Mouse (Mus musculus): Measurements from ENCODE around the gene Rptor. TPM values are rescaled to one million over a fixed set of nuclear protein-coding genes. Genes with fewer than 3 reads are reported as not detected.

Rptor gene
- total and polyA plus RNA-seq, 3 experiments, result 33.9 to 34.9 TPM; not detected in 1

DNA sequence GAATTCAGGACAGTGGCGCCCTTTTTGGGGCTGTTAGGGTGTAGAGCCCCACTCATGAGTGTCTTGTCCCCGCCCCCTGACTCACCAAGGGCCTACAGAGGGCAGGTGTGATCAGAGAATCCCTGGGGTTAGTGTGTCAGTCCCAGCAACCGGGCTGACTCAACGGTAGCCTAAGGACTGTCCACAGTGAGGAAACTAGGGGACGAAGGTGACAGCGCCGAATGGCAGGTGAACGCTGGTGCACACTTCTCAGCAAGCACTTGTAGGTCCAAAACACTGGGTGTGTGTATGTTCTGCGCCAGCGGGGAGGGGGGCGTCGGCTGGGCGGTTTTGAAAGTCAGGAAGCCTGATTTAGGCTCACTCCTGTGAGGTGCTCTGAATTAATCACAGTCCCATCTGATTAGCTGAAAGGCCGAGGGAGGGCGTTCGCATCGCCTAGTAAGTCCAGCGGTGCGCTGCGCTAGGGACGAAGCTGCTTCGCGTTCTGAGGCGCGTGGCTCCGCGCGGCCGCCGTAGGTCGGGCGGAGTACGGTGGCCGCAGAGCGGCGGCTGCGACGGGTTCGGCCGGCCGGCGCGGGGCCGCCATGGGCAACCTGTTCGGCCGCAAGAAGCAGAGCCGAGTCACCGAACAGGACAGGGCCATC lies 310.7 kb downstream of the Rptor start, which contains the start of gene Chmp6 (continued):
- TF ChIP-seq UBTF (IDR thresholded peaks at IDR 0.05; ENCODE audit: borderline replicate concordance, insufficient read depth, low read depth, low read length) (no peak), ZMIZ1 (IDR thresholded peaks at IDR 0.05; ENCODE audit: low read depth, low read length) (peak; percentile 52; the same call in 1 of the 2 replicates), ZKSCAN1 (IDR thresholded peaks at IDR 0.05; ENCODE audit: low read depth, low read length) (no peak)

DNA sequence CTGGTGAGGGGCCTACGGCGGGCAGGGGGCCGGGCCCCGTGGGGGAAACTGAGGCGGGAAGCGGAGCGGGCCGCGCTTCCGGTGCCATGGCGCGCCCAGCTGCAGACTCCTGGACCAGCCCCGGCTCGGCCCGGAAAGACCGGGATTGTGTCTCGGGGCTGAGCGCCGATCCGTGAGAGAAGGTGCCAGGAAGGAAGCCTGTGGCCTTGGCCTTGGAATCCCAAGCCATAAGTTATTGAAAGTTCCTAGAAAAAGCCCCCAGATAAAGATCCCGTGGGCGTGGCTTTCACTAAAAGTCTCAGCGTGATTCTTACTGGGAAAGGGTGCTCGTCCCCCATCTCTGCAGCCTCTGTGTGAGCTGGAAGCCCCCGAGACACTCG lies 311.2 kb downstream of the Rptor start:
- Histone ChIP-seq H3K27ac (ENCODE audit: control insufficient read depth, low read depth, low read length) (peak overlapping the region; percentile 42), H3K79me2 (ENCODE audit: control insufficient read depth, insufficient read depth, low read length, poor library complexity) (peaks cover 5% of the 10 kb centered on the region; the same call in 1 of the 2 replicates), H3K27me3 (ENCODE audit: control insufficient read depth in 1 of 2, insufficient read depth in 2 of 2, low read length in 2 of 2) (no peaks in the 10 kb centered on the region), H3K9ac (ENCODE audit: control insufficient read depth, low read depth, low read length, poor library complexity, severe bottlenecking) (peak overlapping the region; percentile 90), H3K4me1 (ENCODE audit: control insufficient read depth in 1 of 2, insufficient read depth in 2 of 2, low read length in 2 of 2) (peaks cover 0 to 22% of the 10 kb centered on the region in 2 experiments; a peak in 3 of 4 replicates), H3K36me3 (ENCODE audit: control insufficient read depth in 1 of 2, insufficient read depth in 2 of 2, low read length in 2 of 2) (no peaks in the 10 kb centered on the region), H3K4me3 (ENCODE audit: control insufficient read depth in 1 of 2, insufficient read depth in 1 of 2, low read depth in 2 of 2, low read length in 2 of 2) (peak overlapping the region; percentile 86 to 89), H3K9me3 (replicated peaks; ENCODE audit: insufficient read depth, low read length) (no peaks in the 10 kb centered on the region)
- DNase-seq (ENCODE audit: low read depth, low spot score), result no peak
- TF ChIP-seq POLR2AphosphoS5 (IDR thresholded peaks at IDR 0.05; ENCODE audit: borderline replicate concordance, low read depth, low read length) (no peak), SIN3A (IDR thresholded peaks at IDR 0.05; ENCODE audit: low read length) (peak; percentile 15), GATA1 (IDR thresholded peaks at IDR 0.05; ENCODE audit: low read depth, low read length) (peak; percentile 52; the same call in 1 of the 2 replicates), MAFK (IDR thresholded peaks at IDR 0.05; ENCODE audit: borderline replicate concordance, low read depth, low read length) (no peak), ZMIZ1 (IDR thresholded peaks at IDR 0.05; ENCODE audit: low read depth, low read length) (no peak), NRF1 (IDR thresholded peaks at IDR 0.05; ENCODE audit: insufficient read depth, low read depth, low read length, poor library complexity, severe bottlenecking) (no peak), JUND (IDR thresholded peaks at IDR 0.05; ENCODE audit: low read depth, low read length) (no peak), TCF12 (IDR thresholded peaks at IDR 0.05; ENCODE audit: low read depth, low read length) (no peak), BHLHE40 (IDR thresholded peaks at IDR 0.05; ENCODE audit: borderline replicate concordance, low read depth, low read length) (no peak), MYB (IDR thresholded peaks at IDR 0.05; ENCODE audit: low read depth, low read length) (no peak), TBP (IDR thresholded peaks at IDR 0.05; ENCODE audit: low read depth, low read length) (no peak), MAX (IDR thresholded peaks at IDR 0.05; ENCODE audit: low read length) (no peak), MYC (IDR thresholded peaks at IDR 0.05; ENCODE audit: low read depth, low read length) (0 out of 2 replicates have a peak, but pooled peaks have one; percentile 4), CTCF (IDR thresholded peaks at IDR 0.05 in 2 of 3, conservative IDR thresholded peaks at IDR 0.05 in 1 of 3; ENCODE audit: control insufficient read depth in 1 of 3, insufficient read depth in 1 of 3, low read depth in 2 of 3, low read length in 3 of 3, poor library complexity in 1 of 3, severe bottlenecking in 1 of 3) (no peak), GABPA (IDR thresholded peaks at IDR 0.05; ENCODE audit: low read depth, low read length) (no peak), NELFE (IDR thresholded peaks at IDR 0.05; ENCODE audit: low read depth, low read length) (no peak), RCOR1 (IDR thresholded peaks at IDR 0.05; ENCODE audit: low read depth, low read length) (no peak), HCFC1 (IDR thresholded peaks at IDR 0.05; ENCODE audit: low read depth, low read length) (peak; percentile 22; the same call in 1 of the 2 replicates), CHD1 (IDR thresholded peaks at IDR 0.05; ENCODE audit: low read depth, low read length) (no peak), MXI1 (IDR thresholded peaks at IDR 0.05; ENCODE audit: low read depth, low read length) (no peak; the same call in 1 of the 2 replicates), USF1 (IDR thresholded peaks at IDR 0.05; ENCODE audit: low read depth, low read length) (no peak), EP300 (IDR thresholded peaks at IDR 0.05; ENCODE audit: low read depth in 1 of 2, low read length in 2 of 2) (no peak)

Measured in MEL (cell line).